Mouse (Mus musculus): ENCODE results near the gene Zbtb7b. TPM values are rescaled to one million over a fixed set of nuclear protein-coding genes. Genes with fewer than 3 reads are reported as not detected.
"Not testable (repeated sequence)": the region's sequence is repeated elsewhere in the genome, so short reads cannot be mapped to it uniquely, and the experiment has no call there.

The Zbtb7b gene
- 10 to 100 TPM; 71.9 to 85.2 TPM for total RNA-seq (2021)
- long read RNA-seq, experiment 1, partial matches to known transcripts: 26 of 28 reads
- long read RNA-seq, experiment 1, other reads (novel, unspliced or antisense): 1 of 28 reads
- long read RNA-seq, experiment 2, partial matches to known transcripts: 3 of 12 reads
- long read RNA-seq, experiment 2, other reads (novel, unspliced or antisense): 8 of 12 reads

DNA sequence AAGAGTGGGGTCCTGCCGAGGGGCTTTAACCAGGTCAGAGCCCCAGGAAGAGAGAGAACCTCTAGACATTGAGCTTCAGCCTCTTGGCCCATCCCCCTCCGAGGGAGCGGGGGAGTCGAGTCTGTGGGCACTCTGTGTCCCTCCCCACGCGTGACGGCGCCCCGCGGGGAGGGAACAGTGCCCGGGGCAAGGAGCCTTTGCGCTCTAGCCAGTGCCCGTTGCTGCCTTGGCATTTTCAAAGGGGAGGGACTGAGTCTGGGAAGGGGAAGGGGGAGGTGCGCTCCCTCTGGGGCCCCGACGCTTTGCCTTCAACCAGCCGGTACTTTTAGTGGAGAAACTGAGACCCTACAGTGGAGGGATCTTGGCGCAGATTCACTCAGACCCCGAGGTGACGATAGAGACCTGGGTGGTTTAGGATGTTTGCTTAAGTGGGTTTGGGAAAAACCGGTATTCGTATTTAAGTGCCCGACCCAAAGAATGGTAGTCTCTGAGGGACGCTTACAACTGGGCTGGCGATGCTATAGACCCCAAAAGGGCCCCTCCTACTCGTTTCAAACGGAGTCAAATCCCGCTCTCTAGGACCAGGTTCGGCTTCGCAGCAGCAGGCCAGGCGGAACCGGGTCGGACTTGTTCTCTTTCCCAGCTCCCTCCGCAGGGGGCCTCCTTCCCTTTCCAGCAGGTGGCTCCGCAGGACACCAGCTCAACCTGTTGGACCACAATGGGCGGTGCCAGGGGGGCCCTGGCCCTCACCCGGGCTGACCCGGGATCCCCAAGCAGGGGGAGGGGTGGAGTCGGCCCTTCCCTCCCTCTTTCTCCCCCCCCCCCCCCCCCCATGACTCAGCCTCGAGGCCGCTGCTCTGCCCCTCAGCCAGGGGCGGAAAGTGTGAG is at the start of gene Zbtb7b:
TSS of gene Zbtb7b (minus strand) at position 771 of the 888 bp plus-strand sequence.
- DNase-seq: peak; percentile 90 to 94

DNA sequence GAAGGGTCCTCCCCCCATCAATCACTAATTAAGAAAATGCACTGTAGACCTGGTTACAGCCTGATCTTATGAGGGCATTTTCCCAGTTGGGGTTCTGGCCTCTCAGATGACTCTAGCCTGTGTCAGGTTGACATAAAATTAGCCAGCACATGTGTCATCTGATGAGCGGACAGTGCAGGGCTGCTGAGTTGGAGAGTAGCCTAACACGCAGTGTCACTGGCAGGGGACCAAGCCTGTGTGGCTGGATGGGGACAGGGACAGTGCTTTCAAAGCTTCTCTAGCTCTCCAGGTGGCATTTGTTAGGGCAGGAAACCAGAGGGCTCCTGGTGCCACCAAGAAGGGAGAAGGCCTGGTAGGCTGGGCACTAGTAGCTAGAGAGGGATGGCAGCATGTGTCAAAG is 46.1 kb upstream of the Zbtb7b start:
- peak; percentile 70 to 73 for DNase-seq

GRCm38 (mm10) chr3:89437269-89437668 is 42.7 kb upstream of the Zbtb7b start:
- DNase-seq: peak; percentile 50

GRCm38 (mm10) chr3:89436176-89437113 is 41.9 kb upstream of the Zbtb7b start, which contains the start of gene Pbxip1:
Gene Pbxip1 (plus strand): TSS chr3:89436706.
- peak; percentile 72 to 79 for DNase-seq

GRCm38 (mm10) chr3:89435041-89435440 is 40.5 kb upstream of the Zbtb7b start:
- no peak for DNase-seq

GRCm38 (mm10) chr3:89434532-89434931 is 40.0 kb upstream of the Zbtb7b start:
- no peak for DNase-seq

GRCm38 (mm10) chr3:89432606-89433005 is 38.0 kb upstream of the Zbtb7b start:
- no peak for DNase-seq

DNA sequence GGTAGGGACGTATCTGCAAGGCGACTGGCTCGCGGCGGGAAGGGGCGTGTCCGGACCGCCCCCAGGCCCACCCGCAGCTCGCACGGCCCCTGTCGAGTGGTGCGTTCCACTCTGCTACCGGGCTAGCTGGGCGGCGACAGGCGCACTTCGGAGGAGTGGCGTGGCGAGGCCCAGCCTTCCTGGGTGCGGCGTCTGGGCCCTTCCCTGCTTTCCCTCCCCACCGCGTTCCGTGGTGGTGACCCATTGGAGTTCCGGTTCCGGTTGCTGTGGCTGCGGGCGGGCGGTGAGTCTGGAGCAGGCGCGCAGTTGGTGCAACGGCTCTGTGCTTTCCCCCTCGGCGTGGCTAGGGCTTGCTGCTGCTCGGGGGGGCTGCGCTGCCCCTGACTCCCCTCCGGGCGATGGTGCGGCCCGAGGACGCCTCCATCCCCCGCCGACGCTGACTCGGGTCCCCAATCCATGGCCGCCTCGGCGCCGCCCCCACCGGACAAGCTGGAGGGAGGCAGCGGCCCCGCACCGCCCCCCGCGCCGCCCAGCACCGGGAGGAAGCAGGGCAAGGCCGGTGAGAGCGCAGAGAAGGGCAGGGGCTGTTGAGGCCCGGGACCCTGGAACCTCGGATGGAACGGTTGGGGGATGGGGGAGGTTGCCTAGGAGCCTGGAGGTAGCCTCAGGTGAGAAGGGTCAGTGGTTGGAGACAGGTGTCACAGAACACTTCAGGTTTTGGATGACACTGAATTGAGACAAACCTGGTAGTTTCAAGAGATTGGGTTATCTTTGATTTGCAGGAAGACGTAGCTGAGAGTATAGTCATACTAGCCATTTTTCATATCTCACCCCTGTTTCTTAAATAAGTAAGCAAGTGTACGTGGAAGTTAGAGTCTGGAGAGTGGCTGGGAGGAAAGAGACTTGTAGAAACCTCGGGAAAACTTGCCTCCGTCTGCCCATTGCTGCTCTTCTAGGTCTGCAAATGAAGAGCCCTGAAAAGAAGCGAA is 35.9 kb upstream of the Zbtb7b start, which contains the start of gene Pygo2:
TSS of gene Pygo2 (plus strand) at position 44 of the 989 bp plus-strand sequence.
- DNase-seq: peak; percentile 98

DNA sequence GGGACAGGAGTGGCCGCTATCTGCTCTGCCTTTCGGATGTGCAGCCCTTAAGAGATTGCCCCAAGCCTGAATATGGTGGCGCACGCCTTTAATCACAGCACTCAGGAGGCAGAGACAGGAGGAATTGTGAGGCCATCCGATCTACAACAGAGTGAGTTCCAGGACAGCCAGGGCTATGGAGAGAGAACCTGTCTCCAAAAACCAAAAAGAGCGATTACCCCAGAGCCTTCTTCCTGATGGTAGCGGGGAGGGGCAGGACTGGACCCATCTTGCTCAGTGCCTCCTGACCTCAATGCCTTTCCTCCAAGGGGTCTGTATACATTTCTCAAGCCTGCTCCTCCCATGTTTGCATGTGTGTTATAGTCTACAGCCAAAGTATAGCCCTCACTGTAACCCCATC is 34.4 kb upstream of the Zbtb7b start:
- DNase-seq: not testable (repeated sequence)

GRCm38 (mm10) chr3:89425876-89426275 is 31.3 kb upstream of the Zbtb7b start:
- DNase-seq: no peak

DNA sequence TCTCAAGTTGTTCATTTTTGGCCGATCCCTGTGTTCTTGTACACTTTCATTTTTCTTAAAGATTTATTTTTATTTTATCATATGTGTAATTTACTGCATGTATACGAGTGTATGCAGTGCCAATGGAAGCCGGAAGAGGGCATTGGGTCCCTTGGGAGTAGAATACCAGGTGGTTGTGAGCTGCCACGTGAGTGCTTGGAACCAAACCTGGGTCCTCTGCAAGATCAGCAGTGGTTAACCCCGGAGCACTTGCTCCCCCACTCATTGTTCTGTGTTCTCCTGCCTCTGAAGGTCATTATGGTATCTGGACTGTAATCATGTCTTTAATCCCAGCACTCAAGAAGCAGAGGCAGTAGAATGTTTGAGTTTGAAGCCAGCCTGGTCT is 30.6 kb upstream of the Zbtb7b start:
- DNase-seq: no peak

DNA sequence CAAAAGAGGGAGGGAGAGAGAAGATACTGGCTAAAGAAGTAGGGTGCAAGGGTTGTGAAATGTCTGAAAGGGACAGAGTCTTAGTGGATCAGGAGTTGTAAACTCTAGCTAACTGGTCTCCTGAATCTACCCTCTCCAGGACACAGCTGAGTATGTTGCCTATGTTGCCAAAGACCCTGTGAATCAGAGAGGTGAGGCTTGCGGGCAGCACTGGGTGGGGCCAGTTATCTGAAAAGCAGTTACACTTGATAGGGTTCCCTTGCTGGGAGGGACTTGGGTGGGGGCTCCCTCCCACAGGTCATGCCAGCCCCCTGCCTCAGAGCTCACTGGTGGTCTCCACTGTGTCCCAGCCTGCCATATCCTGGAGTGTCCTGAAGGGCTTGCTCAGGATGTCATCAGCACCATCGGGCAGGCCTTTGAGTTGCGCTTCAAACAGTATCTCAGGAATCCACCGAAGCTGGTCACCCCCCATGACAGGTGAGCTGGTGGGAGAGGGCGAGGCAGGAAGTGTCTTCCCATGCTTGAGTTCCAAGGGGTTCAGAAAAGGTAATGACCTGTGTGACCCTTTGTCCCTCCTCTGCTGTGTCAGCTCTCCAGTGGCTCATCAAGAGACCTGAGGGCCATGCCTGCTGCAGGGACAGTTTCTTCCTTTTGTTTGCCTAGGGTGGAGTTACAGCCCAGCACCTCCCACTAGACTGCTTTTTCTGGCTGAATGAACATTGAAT is 30.0 kb upstream of the Zbtb7b start:
- DNase-seq: no peak

DNA sequence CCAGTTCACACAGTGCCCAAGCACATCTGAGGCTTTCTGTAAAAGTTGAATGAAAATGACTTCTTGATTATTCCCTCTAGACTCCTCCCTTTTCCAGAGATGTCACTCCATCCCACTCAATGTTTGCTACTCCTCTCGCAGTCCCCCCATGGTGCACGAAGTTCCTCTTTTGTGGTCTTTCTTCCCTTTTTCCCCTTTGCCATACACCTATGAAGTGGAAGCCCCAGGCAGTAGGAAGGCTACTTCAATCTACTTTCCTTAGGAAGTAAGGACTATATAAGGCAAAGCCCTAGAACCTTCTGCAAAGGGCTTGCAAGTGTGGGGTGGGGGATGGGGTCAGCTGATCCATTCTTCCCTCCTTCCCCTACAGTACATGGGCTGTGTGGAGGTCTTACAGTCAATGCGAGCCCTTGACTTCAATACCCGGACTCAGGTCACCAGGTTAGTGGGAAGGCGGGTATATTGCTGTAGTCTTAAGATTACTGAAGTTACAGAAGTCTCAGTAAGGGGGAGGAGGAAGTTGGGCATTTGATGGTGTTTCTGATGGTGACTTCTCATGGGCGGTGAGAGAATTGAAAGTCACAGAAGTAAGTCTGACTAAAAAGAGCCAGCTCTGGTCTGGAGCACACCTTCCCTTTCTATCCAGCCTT is 28.1 kb upstream of the Zbtb7b start:
- no peak for DNase-seq

- no peak for DNase-seq
Observed at GRCm38 (mm10) chr3:89421810-89422473, 27.4 kb upstream of the Zbtb7b start.

GRCm38 (mm10) chr3:89421002-89421774 is 26.6 kb upstream of the Zbtb7b start:
- peak; percentile 86 for DNase-seq

- no peak for DNase-seq
Observed at GRCm38 (mm10) chr3:89420421-89420820, 25.8 kb upstream of the Zbtb7b start.

- DNase-seq: no peak
Observed at GRCm38 (mm10) chr3:89419981-89420380, 25.4 kb upstream of the Zbtb7b start.

DNA sequence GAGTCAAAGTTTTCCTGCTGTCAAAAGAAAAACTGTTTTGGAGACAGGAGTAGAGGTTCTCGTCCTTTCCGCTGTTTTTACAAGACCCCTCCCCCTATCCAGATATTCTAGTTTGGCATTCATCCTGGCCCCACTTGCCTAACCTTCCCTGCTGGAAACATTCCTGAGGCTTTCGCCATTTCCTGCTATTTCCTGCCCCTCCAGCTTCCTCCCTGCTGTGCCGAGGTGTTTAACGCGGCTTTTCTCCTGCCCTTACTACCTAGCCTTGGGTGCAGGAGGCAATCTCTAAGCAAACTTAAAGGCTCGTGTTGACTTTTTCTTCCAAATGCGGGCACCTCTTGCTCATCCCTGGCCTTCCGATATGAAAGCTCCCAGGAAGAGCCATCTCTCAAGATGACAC is 25.0 kb upstream of the Zbtb7b start:
- peak; percentile 62 to 74 for DNase-seq
